Mouse (Mus musculus) neural tube, embryonic 11.5 days (tissue): ENCODE results near the gene Mrpl2. TPM values are rescaled to one million over a fixed set of nuclear protein-coding genes. Genes with fewer than 3 reads are reported as not detected.

Source experiments
- ATAC-seq: fragments of 200-750 bp; cut with Nextera tagmentation; 2 replicates; pipeline ENCODE4 v1.8.0; 2017; ENCODE audit warnings: moderate number of reproducible peaks, mild to moderate bottlenecking, moderate TSS enrichment, moderate library complexity; ENCODE audit not compliant: insufficient read depth, low FRiP score, low TSS enrichment
- DNase-seq: peaks from one replicate; pipeline ENCODE4 v3.0.0-alpha.2; 2015; ENCODE audit warnings: low spot score
- H3K27ac ChIP-seq: fragments of 300-500 bp; sonication (generic); 2 replicates; pipeline ENCODE4 v1.5.1; 2014; ENCODE audit warnings: low read depth, mild to moderate bottlenecking, low read length
- H3K27me3 ChIP-seq: fragments of 300-500 bp; sonication (generic); 2 replicates; pipeline ENCODE4 v1.6.1; 2014; ENCODE audit warnings: mild to moderate bottlenecking, low read length, mixed read lengths; ENCODE audit not compliant: control insufficient read depth, insufficient read depth
- H3K36me3 ChIP-seq: fragments of 300-500 bp; sonication (generic); 2 replicates; pipeline ENCODE4 v1.6.1; 2014; ENCODE audit warnings: mild to moderate bottlenecking, low read length, moderate library complexity, mixed read lengths; ENCODE audit not compliant: control insufficient read depth, insufficient read depth
- H3K4me1 ChIP-seq: fragments of 300-500 bp; sonication (generic); 2 replicates; pipeline ENCODE4 v1.6.1; 2014; ENCODE audit warnings: low read length, mixed read lengths; ENCODE audit not compliant: control insufficient read depth, insufficient read depth
- H3K4me2 ChIP-seq: fragments of 300-500 bp; sonication (generic); 2 replicates; pipeline ENCODE4 v1.6.1; 2014; ENCODE audit warnings: low read depth, mild to moderate bottlenecking, moderate library complexity
- H3K4me3 ChIP-seq: fragments of 300-500 bp; sonication (generic); 2 replicates; pipeline ENCODE4 v1.5.1; 2014; ENCODE audit warnings: low read depth, low read length
- H3K9ac ChIP-seq: fragments of 300-500 bp; sonication (generic); 2 replicates; pipeline ENCODE4 v1.6.1; 2014; ENCODE audit warnings: mild to moderate bottlenecking, low read length
- H3K9me3 ChIP-seq: fragments of 300-500 bp; sonication (generic); 2 replicates; pipeline ENCODE4 v1.6.1; 2016; ENCODE audit warnings: low read length; ENCODE audit not compliant: control insufficient read depth
- WGBS: fragments of 180-500 bp; shearing (Covaris S2); extraction: QIAGEN DNeasy Blood & Tissue Kit; methylation state at CpG from one replicate; pipeline ENCODE4 v1.1.7; 2014; 5-methylcytosine and 5-hydroxymethylcytosine counted together
- polyA plus RNA-seq: library from polyadenylated mRNA; unstranded; fragments of >200 nt; fragmentation: Nextera tagmentation; extraction: Ambion mirVana; gene quantifications from 2 replicates; pipeline ENCODE4 v1.2.1, GENCODE M21; 2014

The Mrpl2 gene
- polyA plus RNA-seq, 1 experiment from 2014 or later = 104 TPM

DNA sequence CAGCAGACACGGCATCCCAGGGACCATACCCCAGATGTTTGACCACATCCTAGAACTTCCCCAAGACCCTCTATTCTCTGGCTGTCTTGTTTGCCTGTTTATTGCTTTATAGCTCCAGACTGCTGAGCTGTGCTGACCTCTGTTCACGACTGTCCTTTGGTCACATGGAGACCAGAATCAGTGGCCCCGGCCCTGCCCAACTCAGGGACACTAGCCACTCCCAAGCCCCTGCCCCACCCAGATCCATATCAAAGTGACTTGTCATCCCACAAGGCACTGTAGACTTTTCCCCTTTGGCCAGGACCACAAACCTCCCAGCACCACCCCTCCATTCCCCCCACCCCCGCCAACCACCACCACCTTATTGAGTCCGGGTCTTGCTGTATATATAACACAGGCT, 53.2 kb downstream of the Mrpl2 start:
- Histone ChIP-seq H3K4me3 (no peak overlapping the region), H3K27ac (no peak overlapping the region), H3K27me3 (no peaks in the 10 kb centered on the region), H3K4me1 (peaks cover 17% of the 10 kb centered on the region), H3K4me2 (no peak overlapping the region), H3K36me3 (no peaks in the 10 kb centered on the region; the same call in 1 of the 2 replicates), H3K9me3 (no peaks in the 10 kb centered on the region), H3K9ac (no peak overlapping the region)
- DNase-seq = no peak
- no peak for ATAC-seq
- 48% methylated on average over 5 of the region's 5 CpGs for WGBS

Other genes with a start within 250 kb of the Mrpl2 start
- 0.24 and 0.74 TPM in 2 replicates for gene Crip3, start 217.3 kb upstream of the Mrpl2 start, polyA plus RNA-seq
- gene Slc22a7, start 207.8 kb upstream of the Mrpl2 start, polyA plus RNA-seq = not detected in 2 replicates
- 2.6 and 3.1 TPM in 2 replicates for gene Ttbk1, start 158.6 kb upstream of the Mrpl2 start, polyA plus RNA-seq
- gene Dnph1, start 149.5 kb upstream of the Mrpl2 start, polyA plus RNA-seq = 55.3 and 64.9 TPM in 2 replicates
- gene Cul9, start 99.8 kb upstream of the Mrpl2 start, polyA plus RNA-seq = 4.4 and 5.4 TPM in 2 replicates
- 5.9 and 7.7 TPM in 2 replicates for gene Srf, start 90.1 kb upstream of the Mrpl2 start, polyA plus RNA-seq
- 32.9 and 35.8 TPM in 2 replicates for gene Ptk7, start 16.7 kb upstream of the Mrpl2 start, polyA plus RNA-seq
- gene Klc4, start 207 bp upstream of the Mrpl2 start, polyA plus RNA-seq = 36.4 and 38.4 TPM in 2 replicates
- gene Cul7, start 4.1 kb downstream of the Mrpl2 start, polyA plus RNA-seq = 31.7 and 37.0 TPM in 2 replicates
- gene Rrp36, start 28.1 kb downstream of the Mrpl2 start, polyA plus RNA-seq = 49.8 and 53.5 TPM in 2 replicates
- 179 and 180 TPM in 2 replicates for gene Mea1, start 32.6 kb downstream of the Mrpl2 start, polyA plus RNA-seq
- gene Klhdc3, start 34.7 kb downstream of the Mrpl2 start, polyA plus RNA-seq = 130 TPM in 2 replicates
- gene Ppp2r5d, start 58.9 kb downstream of the Mrpl2 start, polyA plus RNA-seq = 119 and 124 TPM in 2 replicates
- gene Pex6, start 65.2 kb downstream of the Mrpl2 start, polyA plus RNA-seq = 18.5 and 21.5 TPM in 2 replicates
- 0.37 TPM in 1 of 2 replicates, not detected in the other for gene Gnmt, start 82.9 kb downstream of the Mrpl2 start, polyA plus RNA-seq
- gene Cnpy3, start 106.0 kb downstream of the Mrpl2 start, polyA plus RNA-seq = 53.1 and 54.9 TPM in 2 replicates
- 0.38 and 0.95 TPM in 2 replicates for gene Ptcra, start 117.5 kb downstream of the Mrpl2 start, polyA plus RNA-seq
- 45.7 and 47.8 TPM in 2 replicates for gene 2310039H08Rik, start 126.4 kb downstream of the Mrpl2 start, polyA plus RNA-seq
- gene Rpl7l1, start 136.4 kb downstream of the Mrpl2 start, polyA plus RNA-seq = 147 and 150 TPM in 2 replicates
- 6.7 and 8.4 TPM in 2 replicates for gene Bicral, start 212.3 kb downstream of the Mrpl2 start, polyA plus RNA-seq
- 74.8 and 79.0 TPM in 2 replicates for gene Tbcc, start 244.5 kb downstream of the Mrpl2 start, polyA plus RNA-seq